Mouse (Mus musculus) urinary bladder, postnatal 25 days (tissue): ENCODE measurements around the gene Bmp2k.
"Not testable (repeated sequence)": the region's sequence is repeated elsewhere in the genome, so short reads cannot be mapped to it uniquely, and the experiment has no call there.

Source experiments
- DNase-seq: peaks from one replicate; pipeline ENCODE4 v3.0.0; 2022; ENCODE audit warnings: low spot score

Gene Bmp2k

GRCm38 (mm10) chr5:97002336-97002735, 4.8 kb downstream of the Bmp2k start:
- DNase-seq, result no peak

- DNase-seq, result no peak
Measured at GRCm38 (mm10) chr5:97002937-97003336, 5.4 kb downstream of the Bmp2k start.

DNA sequence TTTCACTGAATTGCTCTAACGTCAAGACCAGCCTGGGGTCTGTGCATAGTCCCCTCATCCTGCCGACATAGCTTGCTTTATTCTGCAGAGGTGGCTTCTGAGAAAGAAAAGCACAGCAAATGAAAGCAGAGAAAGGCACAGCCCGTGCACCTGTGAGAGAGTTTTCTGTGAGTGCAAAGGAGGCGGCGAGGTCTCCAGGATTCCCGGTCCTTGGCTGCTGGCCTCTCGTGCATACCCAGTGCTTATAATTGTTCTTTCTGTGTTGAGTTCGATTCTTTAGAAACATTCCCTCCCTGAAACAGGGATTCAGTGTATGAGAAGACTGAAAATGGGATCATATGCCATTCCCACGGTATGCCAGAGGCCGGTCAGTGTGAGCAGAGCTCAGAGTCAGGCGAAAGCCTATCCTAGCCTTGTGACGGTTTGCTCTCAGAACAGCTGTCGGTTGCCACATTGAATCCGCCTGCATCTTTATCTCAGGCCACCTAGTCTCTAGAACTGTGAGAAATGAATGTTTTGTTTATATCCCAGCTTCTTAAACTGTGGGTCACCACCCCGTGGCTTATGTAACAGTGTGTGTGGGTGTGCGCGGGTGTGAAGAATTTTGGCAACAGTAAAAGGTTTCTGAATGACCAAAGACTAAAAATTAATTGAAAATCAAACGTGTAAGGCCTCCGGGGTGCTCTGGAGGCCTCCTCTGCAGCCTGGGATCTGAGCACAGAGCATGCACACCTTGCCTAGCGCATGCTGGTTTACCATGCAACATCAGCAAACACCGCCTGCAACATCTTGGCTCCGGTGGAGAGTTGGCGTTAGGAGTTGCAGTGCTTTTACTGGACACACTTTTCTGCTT, 6.9 kb downstream of the Bmp2k start:
- DNase-seq, result no peak

GRCm38 (mm10) chr5:97005891-97006290, 8.4 kb downstream of the Bmp2k start:
- DNase-seq, result no peak

DNA sequence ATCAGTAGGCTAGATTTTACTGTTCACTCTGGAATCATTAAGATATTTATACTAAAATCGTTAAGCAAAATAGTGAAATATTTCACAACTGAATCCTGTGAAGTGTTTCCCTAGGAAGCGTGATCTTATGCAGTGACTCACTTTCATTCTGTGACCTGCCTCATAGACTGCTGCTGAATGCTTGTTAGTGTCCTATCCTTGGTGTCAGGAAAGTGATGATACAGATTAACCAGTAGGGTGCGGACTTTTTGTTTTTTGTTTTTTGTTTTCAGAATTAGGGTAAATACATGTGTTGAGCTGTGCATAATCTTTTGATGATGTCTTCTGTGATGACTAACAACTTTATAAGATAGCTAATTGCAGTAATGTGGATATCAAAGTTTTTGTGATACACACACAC, 9.4 kb downstream of the Bmp2k start:
- DNase-seq, result no peak

GRCm38 (mm10) chr5:97007496-97007895, 10.0 kb downstream of the Bmp2k start:
- DNase-seq, result no peak

GRCm38 (mm10) chr5:97009140-97009539, 11.7 kb downstream of the Bmp2k start:
- not testable (repeated sequence) for DNase-seq

DNA sequence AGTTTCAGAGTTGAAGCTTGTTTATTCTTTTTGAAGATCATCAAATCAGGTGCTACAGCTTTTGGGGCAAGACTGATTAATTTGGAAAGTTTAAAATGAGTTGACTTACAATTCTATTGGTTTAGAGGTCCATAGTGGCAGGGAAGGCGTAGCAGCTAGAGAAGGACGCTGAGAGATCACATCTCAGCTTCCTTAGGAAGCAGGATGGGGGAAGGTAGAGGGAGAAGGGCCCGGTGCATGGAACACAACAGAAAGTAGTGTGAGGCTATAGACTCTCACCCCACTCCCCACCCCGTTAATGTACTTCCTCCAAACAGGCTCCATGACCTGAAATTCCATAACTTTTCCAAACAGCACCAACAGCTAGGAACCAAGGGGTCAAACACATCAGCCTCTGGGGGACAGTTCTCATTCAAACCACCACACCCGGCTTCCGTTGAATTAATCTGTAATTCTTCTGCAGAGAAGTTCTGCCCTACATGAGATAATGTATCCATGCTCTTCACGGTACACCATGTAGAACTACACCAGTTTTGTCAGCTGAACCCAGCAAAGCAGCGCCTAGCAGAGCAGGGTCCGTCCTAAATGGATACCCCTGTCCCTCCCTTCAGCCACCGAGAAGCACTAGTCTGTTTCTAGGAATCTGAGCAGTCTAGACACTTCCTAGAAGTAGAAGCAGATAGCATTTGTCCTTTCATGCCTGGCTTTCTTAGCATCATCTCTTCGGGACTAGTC, 12.3 kb downstream of the Bmp2k start:
- DNase-seq, result no peak

- DNase-seq, result no peak
Measured at GRCm38 (mm10) chr5:97015781-97016508, 18.5 kb downstream of the Bmp2k start.

DNA sequence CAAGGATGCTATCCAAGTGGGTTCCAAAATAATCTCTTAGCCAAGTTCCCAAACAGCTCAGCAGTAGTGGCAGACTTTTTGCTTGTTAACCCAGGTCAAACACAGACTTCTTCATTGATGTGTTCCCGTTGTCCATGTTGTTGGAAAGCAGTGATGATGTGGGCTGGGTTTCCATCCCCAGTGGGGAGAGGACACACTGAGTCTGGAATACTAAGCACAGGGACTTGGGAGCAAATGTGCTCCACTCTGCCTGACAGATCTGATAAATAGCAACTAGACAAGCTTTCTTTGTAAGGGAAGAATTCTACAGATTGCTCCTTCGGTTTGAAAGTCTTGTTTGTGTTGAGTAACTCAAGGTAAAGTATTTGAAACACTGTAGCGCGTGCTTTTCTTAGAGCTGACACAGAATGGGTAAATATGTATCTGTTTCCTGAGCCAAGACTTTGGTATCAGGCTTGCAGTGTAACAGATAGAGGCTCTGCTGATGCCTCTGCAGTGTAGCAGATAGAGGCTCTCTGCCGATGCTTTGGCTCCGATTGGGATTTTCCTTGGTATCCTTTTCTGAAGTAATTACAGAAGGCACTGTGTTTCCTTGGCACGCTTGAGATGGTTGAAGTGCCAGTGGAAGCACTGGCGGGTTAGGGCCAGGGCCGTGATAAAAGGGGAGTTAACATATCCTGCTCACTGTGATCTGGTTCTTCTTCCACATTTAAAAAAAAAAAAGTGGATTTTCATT, 19.5 kb downstream of the Bmp2k start:
- no peak for DNase-seq

DNA sequence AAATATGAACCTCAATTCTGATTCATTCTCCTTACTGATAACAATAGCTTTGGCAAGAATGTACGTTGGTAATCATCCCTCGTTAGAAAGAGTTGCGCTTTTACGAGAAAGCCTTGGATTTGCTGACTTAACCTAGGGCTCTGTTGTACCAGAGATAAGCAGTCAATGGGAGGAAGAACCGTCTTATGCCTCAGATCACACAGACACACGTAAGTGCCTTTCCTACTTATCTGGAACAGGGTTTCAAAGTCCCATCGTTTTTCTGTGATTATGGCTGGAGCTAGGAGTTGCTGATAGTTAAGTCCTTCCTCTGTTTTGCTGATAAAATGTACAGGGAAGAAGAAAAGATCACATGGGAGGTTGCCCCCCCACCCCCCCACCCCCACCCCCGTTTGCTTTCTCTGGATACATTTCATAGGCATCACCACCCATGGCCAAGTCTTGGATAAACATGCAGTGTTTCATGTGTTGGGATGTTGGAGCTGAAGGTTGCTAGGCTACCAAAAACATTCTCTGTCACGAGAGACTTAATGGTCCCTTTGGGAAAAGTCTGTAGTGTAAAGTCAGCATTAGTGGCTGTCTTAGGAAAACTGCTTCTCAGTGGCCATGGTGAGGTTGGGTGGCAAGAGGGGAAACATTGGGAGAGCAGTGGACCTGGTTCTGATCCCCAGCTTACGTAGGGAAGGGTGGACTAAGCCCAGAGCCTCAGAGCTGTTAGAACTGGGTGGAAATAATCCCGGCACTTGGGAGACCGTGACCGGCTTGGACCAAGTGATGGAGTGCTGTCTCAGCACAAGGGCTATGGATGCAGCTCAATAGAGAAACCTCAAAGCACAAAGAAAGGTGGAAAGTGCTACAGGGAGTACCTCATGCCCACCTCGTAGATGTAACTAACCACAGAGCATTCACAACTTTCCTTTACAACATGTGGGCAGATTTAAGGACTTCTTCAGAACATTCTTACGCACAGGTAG, 25.1 kb downstream of the Bmp2k start:
- DNase-seq, result no peak

DNA sequence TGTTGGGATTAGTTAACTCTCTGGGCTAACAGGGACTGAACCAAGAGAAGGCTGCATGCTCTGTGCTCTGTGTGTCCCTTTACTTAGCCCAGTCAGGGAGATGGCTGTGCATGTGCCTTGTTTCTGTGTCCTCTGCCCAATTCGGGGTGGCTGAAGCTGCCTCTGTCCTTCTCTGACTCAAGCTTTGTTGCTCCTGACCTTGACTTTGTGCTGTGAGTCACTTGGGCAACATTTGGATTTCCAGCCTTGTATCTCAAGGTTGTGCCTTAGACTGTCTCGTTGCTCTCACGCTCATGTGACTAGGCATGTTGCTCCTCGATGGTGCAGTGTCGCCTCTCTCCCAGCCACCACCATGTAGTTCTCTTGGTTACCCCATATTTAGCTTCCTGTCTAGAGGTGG, 27.3 kb downstream of the Bmp2k start:
- DNase-seq, result no peak

DNA sequence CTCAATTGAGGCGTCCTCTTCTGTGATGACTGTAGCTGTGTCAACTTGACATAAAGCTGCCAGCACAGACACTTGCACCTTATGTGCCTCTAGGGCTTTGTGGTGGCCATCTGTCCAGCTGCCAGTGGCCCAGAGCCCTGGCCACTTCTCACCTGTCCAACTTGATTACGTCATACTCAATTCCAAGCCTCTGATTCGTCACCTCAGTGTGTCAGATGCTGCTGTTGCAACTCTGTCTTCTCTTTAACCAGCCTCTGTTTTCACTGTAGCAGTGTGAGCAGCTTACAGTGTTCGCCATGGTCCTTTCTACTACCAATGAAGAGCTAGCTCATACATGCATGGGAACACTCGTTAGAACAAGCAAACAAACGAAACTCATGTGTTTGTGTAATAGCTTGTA, 28.2 kb downstream of the Bmp2k start:
- no peak for DNase-seq

GRCm38 (mm10) chr5:97028004-97028403, 30.5 kb downstream of the Bmp2k start:
- DNase-seq, result no peak

DNA sequence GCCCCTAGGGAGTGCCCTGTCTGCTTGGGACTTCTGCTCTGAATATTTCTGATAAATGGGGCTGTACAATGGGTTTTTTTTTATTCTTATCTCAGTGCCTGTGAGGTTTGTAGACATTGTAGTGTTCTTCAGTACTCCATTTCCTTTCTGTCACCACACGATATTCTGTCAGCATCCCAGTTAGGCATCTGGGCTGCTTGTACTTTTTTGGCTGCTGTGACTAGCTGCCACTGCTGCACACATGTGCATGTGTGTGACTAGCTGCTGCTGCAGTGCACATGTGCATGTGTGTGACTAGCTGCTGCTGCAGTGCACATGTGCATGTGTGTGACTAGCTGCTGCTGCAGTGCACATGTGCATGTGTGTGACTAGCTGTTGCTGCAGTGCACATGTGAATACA, 31.4 kb downstream of the Bmp2k start:
- not testable (repeated sequence) for DNase-seq

GRCm38 (mm10) chr5:97031771-97032170, 34.3 kb downstream of the Bmp2k start:
- no peak for DNase-seq

DNA sequence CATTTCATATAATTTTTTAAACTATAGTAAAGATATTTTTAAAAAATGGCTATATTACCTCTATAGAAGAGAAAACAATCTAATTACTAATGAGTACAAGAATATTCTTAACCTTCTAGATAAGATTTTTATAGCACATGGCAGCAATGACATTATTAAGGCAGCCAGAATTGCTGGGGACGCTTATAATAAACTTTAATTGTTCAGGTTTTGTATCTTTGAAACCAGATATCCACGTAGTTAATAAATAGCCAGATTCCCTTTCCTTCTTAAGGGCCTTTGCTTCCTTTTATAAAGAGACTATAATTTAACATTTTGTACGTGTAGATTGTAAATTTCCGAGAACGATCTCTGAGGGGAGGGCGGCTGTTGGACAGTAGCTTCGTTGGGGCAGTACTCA, 47.8 kb downstream of the Bmp2k start:
- DNase-seq, result no peak

GRCm38 (mm10) chr5:97046680-97047079, 49.2 kb downstream of the Bmp2k start:
- DNase-seq, result no peak

- DNase-seq, result no peak
Measured at GRCm38 (mm10) chr5:97048905-97049304, 51.4 kb downstream of the Bmp2k start.

DNA sequence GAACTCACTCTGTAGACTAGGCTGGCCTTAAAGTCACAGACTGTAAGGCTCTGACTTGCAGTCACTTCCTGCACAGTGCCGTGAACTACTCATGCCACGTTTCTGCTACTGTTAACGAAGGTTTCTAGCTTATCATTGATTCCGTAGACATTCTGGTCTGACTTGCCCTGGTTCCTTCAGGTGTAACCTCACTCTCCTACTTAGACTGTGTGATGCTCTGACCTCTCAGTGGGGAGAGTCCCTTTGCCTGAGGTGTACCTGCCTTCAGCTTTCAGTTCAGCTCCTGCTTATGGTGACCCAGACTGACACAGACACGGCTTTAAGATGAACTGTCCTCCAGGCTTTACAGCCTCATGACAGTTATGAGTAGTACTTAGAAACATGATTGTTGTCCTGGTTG, 56.7 kb downstream of the Bmp2k start:
- no peak for DNase-seq

DNA sequence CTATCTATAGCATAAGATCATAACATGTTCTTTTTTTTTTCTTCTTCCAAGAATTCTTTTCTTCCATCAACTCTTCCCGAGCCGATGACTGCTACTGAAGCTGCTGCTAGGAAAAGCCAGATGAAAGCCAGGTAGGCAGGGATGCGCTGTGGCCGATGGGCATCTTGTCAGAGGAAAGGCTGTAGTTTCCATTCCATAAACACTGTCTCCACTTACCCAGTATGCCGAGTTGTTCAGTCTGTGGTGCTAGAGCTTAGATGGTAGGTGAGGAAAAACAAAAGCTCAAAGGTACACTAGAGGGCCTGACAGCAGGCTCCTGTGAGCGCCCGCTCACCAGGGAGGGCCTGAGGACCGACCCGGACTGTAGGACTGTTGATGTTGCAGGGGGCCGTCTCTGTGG, 57.3 kb downstream of the Bmp2k start:
- DNase-seq, result no peak
